Mouse (Mus musculus) erythroblast, adult 5-6 weeks (primary cell): Measurements from ENCODE around the gene Adora3. TPM values are rescaled to one million over a fixed set of nuclear protein-coding genes. Genes with fewer than 3 reads are reported as not detected.

Experiments used
- ATAC-seq: replicated peaks from 2 replicates; pipeline ENCODE4 v1.8.0; 2016; ENCODE audit warnings: moderate number of reproducible peaks, mild to moderate bottlenecking, moderate TSS enrichment, inconsistent platforms; ENCODE audit not compliant: poor library complexity, low FRiP score, severe bottlenecking
- total RNA-seq, 2 experiments: library from RNA; stranded (forward) in 1 of 2; stranded (reverse) in 1 of 2; fragments of 150-400 nt in 1 of 2; fragments of 200-764, 138-1000 nt in 1 of 2; gene quantifications; 2 replicates each; pipeline versions ENCODE4 v1.2.3 to v1.2.4; 2015 to 2017; ENCODE audit warnings: low replicate concordance in 2 of 2

Gene Adora3
- total RNA-seq, 2 experiments from 2014 or later: not detected

GRCm38 (mm10) chr3:105927561-105928194 lies 57.0 kb downstream of the Adora3 start:
- no peak for ATAC-seq

DNA sequence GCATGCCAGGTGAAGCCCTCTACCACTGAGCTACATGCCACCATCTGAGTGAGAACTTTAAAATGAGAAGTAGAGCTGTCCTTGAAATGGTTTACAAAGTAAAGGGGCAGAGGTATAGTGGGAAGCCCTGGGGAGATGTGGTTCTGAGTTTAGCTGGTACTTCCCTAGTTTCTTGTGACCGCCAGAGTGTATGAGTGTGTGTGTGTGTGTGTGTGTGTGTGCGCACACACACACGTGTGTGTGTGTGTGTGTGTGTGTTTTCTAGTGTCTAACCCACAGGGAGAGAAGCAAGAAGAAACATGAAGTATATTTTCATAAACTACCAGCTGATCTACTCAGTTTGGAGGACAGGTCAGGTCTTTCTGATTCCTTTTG lies 57.5 kb downstream of the Adora3 start:
- ATAC-seq: no peak

DNA sequence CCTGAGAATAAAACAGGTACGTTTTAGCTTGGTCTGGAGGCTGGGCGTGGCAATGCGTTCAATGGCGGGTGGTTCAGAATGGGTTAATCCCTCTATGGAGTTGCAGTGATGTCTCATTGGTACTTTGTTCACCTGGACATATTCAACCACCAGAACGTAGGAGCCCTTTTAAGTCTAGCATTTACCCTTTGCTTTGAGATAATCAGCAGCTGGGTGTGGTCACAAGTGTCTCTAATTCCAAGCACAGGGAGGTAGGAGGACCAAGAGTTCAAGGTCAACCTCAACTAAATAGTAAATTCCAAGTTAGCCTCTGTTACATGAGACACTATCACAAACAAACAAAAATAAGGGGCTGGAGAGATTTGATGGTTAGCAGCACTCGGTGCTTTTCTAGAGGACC lies 58.1 kb downstream of the Adora3 start:
- ATAC-seq: no peak

DNA sequence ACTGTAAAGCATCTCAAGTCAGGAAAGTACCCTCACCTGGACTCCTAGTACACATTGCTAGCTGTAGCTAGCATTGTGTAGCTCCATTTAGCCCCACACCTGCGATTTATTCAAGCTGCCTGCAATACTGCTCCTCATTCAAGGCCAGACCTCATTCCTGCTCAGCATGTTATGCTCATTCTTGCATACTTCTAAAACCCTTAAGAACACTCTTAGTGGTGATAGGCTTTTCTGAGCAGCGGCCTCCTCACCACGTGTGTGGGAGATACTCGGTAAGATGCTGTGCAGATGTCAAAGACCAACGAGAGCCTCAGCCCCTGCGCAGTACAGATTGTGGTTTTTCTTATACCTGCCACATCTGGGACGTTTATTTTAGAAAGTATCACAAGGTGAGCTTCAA lies 59.2 kb downstream of the Adora3 start:
- no peak for ATAC-seq

GRCm38 (mm10) chr3:105931095-105931494 lies 60.4 kb downstream of the Adora3 start:
- ATAC-seq: no peak

DNA sequence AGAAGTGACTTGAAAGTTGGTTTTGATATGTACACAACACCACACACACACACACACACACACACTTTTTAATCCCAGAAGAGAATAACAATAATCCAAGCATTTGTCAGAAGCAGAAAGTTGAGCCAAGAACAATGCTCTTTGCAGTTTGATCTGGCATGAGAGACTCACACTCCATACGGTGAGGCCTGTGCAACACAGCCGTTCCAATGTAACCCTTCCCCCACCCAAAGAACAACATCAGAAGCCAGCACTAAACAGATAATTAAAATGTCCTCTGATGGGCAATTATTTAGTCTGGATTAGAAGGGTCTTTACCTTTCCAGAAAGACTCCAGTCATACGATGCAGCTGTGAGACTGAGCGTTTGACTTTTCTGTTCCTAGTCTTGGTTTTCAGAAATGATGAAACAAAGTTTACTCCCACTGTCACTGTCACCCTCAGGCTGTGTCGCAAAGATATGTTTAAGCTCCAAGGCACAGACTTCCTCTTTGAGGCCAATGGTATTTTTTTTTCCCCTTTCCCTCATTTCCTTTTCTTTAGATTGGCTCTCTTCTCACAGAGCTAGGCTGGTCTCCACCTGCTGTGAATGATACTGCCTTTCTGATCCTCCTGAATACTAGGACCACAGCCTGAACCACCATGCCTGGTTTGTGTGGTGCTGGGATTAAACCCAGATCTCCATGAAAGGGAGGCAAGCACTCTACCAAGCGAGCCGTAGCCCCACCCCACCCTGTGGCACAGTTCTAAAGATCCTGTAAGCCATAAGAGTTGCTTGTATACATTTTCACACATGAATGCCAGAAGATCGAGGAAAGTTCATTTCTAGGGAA lies 61.8 kb downstream of the Adora3 start, which contains the start of gene I830077J02Rik:
TSS of gene I830077J02Rik (minus strand) at position 425 of the 832 bp plus-strand sequence.
- ATAC-seq: no peak

- no peak for ATAC-seq
Observed at GRCm38 (mm10) chr3:105933926-105934325, 63.3 kb downstream of the Adora3 start.

GRCm38 (mm10) chr3:105935033-105935432 lies 64.4 kb downstream of the Adora3 start:
- no peak for ATAC-seq

DNA sequence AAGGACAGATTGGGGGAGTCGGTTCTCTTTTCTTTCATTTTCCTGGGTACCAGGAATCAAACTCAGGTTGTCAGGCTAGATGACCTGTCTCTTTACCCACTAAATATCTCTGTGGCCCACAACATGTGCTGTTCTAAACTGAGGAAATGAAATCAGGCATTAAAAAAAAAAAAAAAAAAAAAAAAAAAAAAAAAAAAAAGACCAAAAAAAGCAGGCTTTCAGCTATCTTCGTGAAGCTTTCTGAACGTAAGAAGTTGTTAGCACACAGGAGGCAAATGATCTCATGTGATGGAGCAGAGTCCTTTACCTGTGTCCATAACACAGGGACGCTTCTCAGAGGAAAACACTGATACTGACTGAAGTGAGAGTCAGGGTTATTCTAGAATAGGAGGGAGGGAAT lies 65.5 kb downstream of the Adora3 start:
- ATAC-seq: no peak

DNA sequence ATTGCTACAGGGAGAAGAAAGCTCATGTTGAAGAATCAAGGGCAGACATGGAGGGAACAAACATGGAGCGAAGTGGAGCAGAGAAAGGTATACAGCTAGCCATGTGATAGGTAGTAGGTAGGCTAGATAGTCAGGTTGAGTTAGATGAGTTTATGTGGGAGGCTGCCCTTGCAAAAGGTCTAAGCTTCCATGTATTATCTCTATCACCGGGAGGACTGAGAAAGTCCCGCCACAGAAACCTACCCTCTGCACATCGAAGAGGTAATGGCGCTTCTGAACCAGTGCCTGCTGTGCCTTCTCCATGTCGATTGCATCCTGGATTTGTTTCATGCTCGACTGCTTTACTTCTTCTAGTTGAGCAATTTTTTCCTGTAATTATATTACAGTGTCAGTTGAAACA lies 80.7 kb downstream of the Adora3 start:
- no peak for ATAC-seq

- ATAC-seq: no peak
Observed at GRCm38 (mm10) chr3:105957235-105957634, 86.6 kb downstream of the Adora3 start.

GRCm38 (mm10) chr3:105958204-105958603 lies 87.5 kb downstream of the Adora3 start:
- ATAC-seq: no peak

Other genes with a start within 250 kb of the Adora3 start
- gene Ddx20, start 183.3 kb upstream of the Adora3 start, total RNA-seq (2015; ENCODE audit: low replicate concordance): 6.3 and 10.8 TPM in 2 replicates
- gene Ddx20, start 183.3 kb upstream of the Adora3 start, total RNA-seq (2017; ENCODE audit: low replicate concordance): 9.5 and 12.3 TPM in 2 replicates
- gene Inka2, start 166.3 kb upstream of the Adora3 start, total RNA-seq (2015; ENCODE audit: low replicate concordance): 0.21 TPM in 1 of 2 replicates, not detected in the other
- 0.28 TPM in 1 of 2 replicates, not detected in the other for gene Inka2, start 166.3 kb upstream of the Adora3 start, total RNA-seq (2017; ENCODE audit: low replicate concordance)
- 67.7 and 77.8 TPM in 2 replicates for gene Rap1a, start 69.5 kb upstream of the Adora3 start, total RNA-seq (2015; ENCODE audit: low replicate concordance)
- 99.3 and 137 TPM in 2 replicates for gene Rap1a, start 69.5 kb upstream of the Adora3 start, total RNA-seq (2017; ENCODE audit: low replicate concordance)
- not detected in 2 replicates for gene Tmigd3, start within 50 bp of the Adora3 start, total RNA-seq (2015; ENCODE audit: low replicate concordance)
- 1.2 TPM in 1 of 2 replicates, not detected in the other for gene Tmigd3, start within 50 bp of the Adora3 start, total RNA-seq (2017; ENCODE audit: low replicate concordance)
- gene I830077J02Rik, start 61.8 kb downstream of the Adora3 start, total RNA-seq (2015; ENCODE audit: low replicate concordance): 19.9 and 22.1 TPM in 2 replicates
- gene I830077J02Rik, start 61.8 kb downstream of the Adora3 start, total RNA-seq (2017; ENCODE audit: low replicate concordance): 5.4 and 7.1 TPM in 2 replicates
- 14.6 and 17.9 TPM in 2 replicates for gene Wdr77, start 88.5 kb downstream of the Adora3 start, total RNA-seq (2015; ENCODE audit: low replicate concordance)
- gene Wdr77, start 88.5 kb downstream of the Adora3 start, total RNA-seq (2017; ENCODE audit: low replicate concordance): 10.5 and 11.4 TPM in 2 replicates
- gene Atp5f1, start 89.2 kb downstream of the Adora3 start, total RNA-seq (2015; ENCODE audit: low replicate concordance): 159 and 191 TPM in 2 replicates
- gene Atp5f1, start 89.2 kb downstream of the Adora3 start, total RNA-seq (2017; ENCODE audit: low replicate concordance): 268 and 302 TPM in 2 replicates
- gene Ovgp1, start 102.9 kb downstream of the Adora3 start, total RNA-seq (2015; ENCODE audit: low replicate concordance): 4.4 and 21.9 TPM in 2 replicates
- gene Ovgp1, start 102.9 kb downstream of the Adora3 start, total RNA-seq (2017; ENCODE audit: low replicate concordance): 31.0 and 38.5 TPM in 2 replicates
- not detected in 2 replicates for gene Pifo, start 143.8 kb downstream of the Adora3 start, total RNA-seq (2015; ENCODE audit: low replicate concordance)
- not detected in 2 replicates for gene Pifo, start 143.8 kb downstream of the Adora3 start, total RNA-seq (2017; ENCODE audit: low replicate concordance)
- 4.6 TPM in 1 of 2 replicates, not detected in the other for gene Chil5, start 162.0 kb downstream of the Adora3 start, total RNA-seq (2015; ENCODE audit: low replicate concordance)
- 1.5 and 1.7 TPM in 2 replicates for gene Chil5, start 162.0 kb downstream of the Adora3 start, total RNA-seq (2017; ENCODE audit: low replicate concordance)
- 3.7 TPM in 1 of 2 replicates, not detected in the other for gene Chia1, start 242.4 kb downstream of the Adora3 start, total RNA-seq (2015; ENCODE audit: low replicate concordance)
- gene Chia1, start 242.4 kb downstream of the Adora3 start, total RNA-seq (2017; ENCODE audit: low replicate concordance): not detected in 2 replicates